Mouse (Mus musculus) intestine, embryonic 16.5 days (tissue): Measurements from ENCODE around the gene Flii. TPM values are rescaled to one million over a fixed set of nuclear protein-coding genes. Genes with fewer than 3 reads are reported as not detected.

ENCODE experiments used
- ATAC-seq: fragments of 200-750 bp; cut with Nextera tagmentation; 2 replicates; pipeline ENCODE4 v1.8.0; 2017; ENCODE audit warnings: moderate TSS enrichment, moderate library complexity
- H3K27ac ChIP-seq: fragments of 300-500 bp; sonication (generic); 2 replicates; pipeline ENCODE4 v1.5.1; 2014; ENCODE audit warnings: mild to moderate bottlenecking, low read length
- H3K27me3 ChIP-seq: fragments of 300-500 bp; sonication (generic); replicated peaks from 2 replicates; pipeline ENCODE4 v1.6.1; 2014; ENCODE audit warnings: low read length, control low read depth, mixed read lengths; ENCODE audit not compliant: control insufficient read depth, insufficient read depth
- H3K36me3 ChIP-seq: fragments of 300-500 bp; sonication (generic); 2 replicates; pipeline ENCODE4 v1.6.1; 2014; ENCODE audit warnings: low read length, control low read depth; ENCODE audit not compliant: control insufficient read depth, insufficient read depth
- H3K4me1 ChIP-seq: fragments of 300-500 bp; sonication (generic); 2 replicates; pipeline ENCODE4 v1.6.1; 2014; ENCODE audit warnings: low read length, control low read depth, mixed read lengths; ENCODE audit not compliant: control insufficient read depth, insufficient read depth
- H3K4me2 ChIP-seq: fragments of 300-500 bp; sonication (generic); 2 replicates; pipeline ENCODE4 v1.6.1; 2014; ENCODE audit warnings: low read depth, low read length, control low read depth
- H3K4me3 ChIP-seq: fragments of 300-500 bp; sonication (generic); 2 replicates; pipeline ENCODE4 v1.5.1; 2014; ENCODE audit warnings: mild to moderate bottlenecking, low read length
- H3K9ac ChIP-seq: fragments of 300-500 bp; sonication (generic); 2 replicates; pipeline ENCODE4 v1.6.1; 2014; ENCODE audit warnings: low read depth, low read length
- H3K9me3 ChIP-seq: fragments of 300-500 bp; sonication (generic); 2 replicates; pipeline ENCODE4 v1.6.1; 2016; ENCODE audit warnings: low read length, control low read depth; ENCODE audit not compliant: control insufficient read depth
- WGBS: fragments of 180-500 bp; shearing (Covaris S2); extraction: QIAGEN DNeasy Blood & Tissue Kit; methylation state at CpG from one replicate; pipeline ENCODE4 v1.1.7; 2014; 5-methylcytosine and 5-hydroxymethylcytosine counted together
- microRNA-seq: library from miRNA; unstranded; fragments of <30 nt; microRNA quantifications from one replicate; pipeline ENCODE4, GENCODE M21; 2016
- polyA plus RNA-seq: library from polyadenylated mRNA; unstranded; fragments of >200 nt; fragmentation: Nextera tagmentation; extraction: Ambion mirVana; gene quantifications from 2 replicates; pipeline ENCODE4 v1.2.1, GENCODE M21; 2015

The Flii gene
- polyA plus RNA-seq, 1 experiment from 2014 or later, result 81.3 TPM

- Histone ChIP-seq H3K4me1 (peaks cover 19% of the 10 kb centered on the region), H3K9me3 (no peaks in the 10 kb centered on the region), H3K4me2 (peak within 1 kb of the TSS; percentile 87), H3K4me3 (peak within 1 kb of the TSS; percentile 91), H3K27ac (peak within 1 kb of the TSS; percentile 77), H3K9ac (peak within 1 kb of the TSS; percentile 94), H3K36me3 (peaks cover 1% of the 10 kb centered on the region; the same call in 1 of the 2 replicates), H3K27me3 (no peaks in the 10 kb centered on the region)
- under 1% methylated on average over 56 of the region's 73 CpGs for WGBS
- peak; percentile 90 for ATAC-seq
Observed at GRCm38 (mm10) chr11:60699524-60700075, 27.5 kb downstream of the Flii start, which contains the start of gene Llgl1. Gene Llgl1, plus strand, starts transcription at chr11:60699723.

DNA sequence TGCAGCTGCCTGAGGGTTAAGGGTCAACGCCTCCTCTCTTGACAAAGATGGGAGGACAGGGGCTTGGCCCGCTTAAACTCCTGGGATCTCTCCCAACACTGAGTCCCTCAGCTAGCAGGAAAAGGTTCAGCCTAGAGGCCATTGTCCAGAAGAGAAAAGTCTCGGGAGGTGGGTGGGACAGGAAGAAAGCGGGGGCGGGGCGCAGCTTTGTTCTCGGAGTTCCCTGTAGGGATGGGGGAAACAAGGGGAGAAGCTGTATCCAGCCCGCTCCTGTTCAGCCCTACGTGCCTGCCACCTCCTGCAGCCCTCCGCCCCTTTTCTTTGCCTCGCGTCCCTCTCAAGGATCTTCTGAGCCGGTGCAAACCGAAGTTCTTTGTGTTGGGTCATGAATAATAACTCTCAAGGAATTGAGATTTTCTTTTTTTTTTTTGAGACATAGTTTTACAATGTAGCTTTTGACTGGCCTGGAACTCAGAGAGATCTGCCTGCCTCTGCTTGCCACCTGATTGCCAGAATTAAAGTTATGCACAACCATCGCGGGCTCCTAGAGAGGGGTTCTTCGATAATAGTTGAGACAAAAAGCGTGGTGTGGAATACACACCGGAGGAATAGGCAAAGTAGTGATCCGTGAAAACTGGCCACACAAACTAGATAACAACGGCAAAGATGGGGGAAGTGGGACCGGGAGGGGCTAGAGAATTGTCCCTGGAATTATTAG, 28.1 kb downstream of the Flii start:
- Histone ChIP-seq H3K4me2 (peak overlapping the region; percentile 60), H3K27ac (peak overlapping the region; percentile 77), H3K27me3 (no peaks in the 10 kb centered on the region), H3K9me3 (no peaks in the 10 kb centered on the region), H3K9ac (peak overlapping the region; percentile 94), H3K36me3 (no peaks in the 10 kb centered on the region), H3K4me1 (peaks cover 19% of the 10 kb centered on the region), H3K4me3 (peak overlapping the region; percentile 91)
- peak; percentile 45 for ATAC-seq
- WGBS, result 3% methylated on average over 22 of the region's 22 CpGs

DNA sequence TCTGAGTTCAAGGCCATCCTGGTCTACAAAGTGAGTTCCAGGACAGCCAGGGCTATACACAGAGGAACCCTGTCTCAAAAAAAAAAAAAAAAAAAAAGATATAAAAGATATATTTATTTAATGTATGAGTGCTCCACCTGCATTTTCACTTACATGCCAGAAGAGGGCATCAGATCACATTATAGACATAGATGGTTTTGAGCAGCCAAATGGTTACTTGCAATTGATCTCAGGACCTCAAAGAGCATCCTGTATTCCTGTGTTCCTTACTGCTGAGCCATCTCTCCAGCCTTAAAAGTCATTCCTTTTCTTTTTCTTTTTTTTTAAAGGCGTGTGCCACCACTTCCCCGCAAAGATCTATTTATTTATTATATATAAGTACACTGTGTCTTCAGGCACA, 29.5 kb downstream of the Flii start:
- no peaks in the 10 kb centered on the region for H3K36me3 ChIP-seq
- H3K27me3 ChIP-seq, result no peaks in the 10 kb centered on the region
- H3K4me2 ChIP-seq, result no peak overlapping the region
- no peak for ATAC-seq
- no peak overlapping the region for H3K4me3 ChIP-seq
- H3K9ac ChIP-seq, result no peak overlapping the region
- peaks cover 16% of the 10 kb centered on the region for H3K4me1 ChIP-seq
- H3K9me3 ChIP-seq, result no peaks in the 10 kb centered on the region
- H3K27ac ChIP-seq, result no peak overlapping the region
- 68% methylated on average over 2 of the region's 2 CpGs for WGBS

- no peak overlapping the region for H3K4me3 ChIP-seq
- H3K27me3 ChIP-seq, result no peaks in the 10 kb centered on the region
- H3K9ac ChIP-seq, result no peak overlapping the region
- no peak overlapping the region for H3K27ac ChIP-seq
- H3K36me3 ChIP-seq, result no peaks in the 10 kb centered on the region
- ATAC-seq, result no peak
- no peak overlapping the region for H3K4me2 ChIP-seq
- WGBS, result 79% methylated on average over 1 of the region's 1 CpGs
- peaks cover 14% of the 10 kb centered on the region for H3K4me1 ChIP-seq
- no peaks in the 10 kb centered on the region for H3K9me3 ChIP-seq
Observed at GRCm38 (mm10) chr11:60696165-60696564, 30.9 kb downstream of the Flii start.

Small RNA genes lying within 50 kb of the gene (microRNA-seq; reads per million reads assigned to microRNA genes)
- gene Mir5100, result 1.8 reads per million

Other genes with a start within 250 kb of the Flii start
- 25.9 and 33.0 TPM in 2 replicates for gene Alkbh5, start 190.9 kb downstream of the Flii start, polyA plus RNA-seq
- gene Llgl1, start 27.5 kb downstream of the Flii start, polyA plus RNA-seq, result 30.3 TPM in 2 replicates
- 9.8 and 10.7 TPM in 2 replicates for gene Mief2, start 1.1 kb upstream of the Flii start, polyA plus RNA-seq
- 9.2 and 10.4 TPM in 2 replicates for gene Top3a, start 50.1 kb upstream of the Flii start, polyA plus RNA-seq
- gene Smcr8, start 50.3 kb upstream of the Flii start, polyA plus RNA-seq, result 5.9 and 7.5 TPM in 2 replicates
- 112 and 126 TPM in 2 replicates for gene Shmt1, start 84.5 kb upstream of the Flii start, polyA plus RNA-seq
- gene Dhrs7b, start 103.4 kb upstream of the Flii start, polyA plus RNA-seq, result 70.8 and 71.3 TPM in 2 replicates
- 67.4 and 74.7 TPM in 2 replicates for gene Tmem11, start 152.0 kb upstream of the Flii start, polyA plus RNA-seq
- 10.8 and 13.0 TPM in 2 replicates for gene Natd1, start 187.5 kb upstream of the Flii start, polyA plus RNA-seq
- gene Map2k3, start 204.8 kb upstream of the Flii start, polyA plus RNA-seq, result 172 and 174 TPM in 2 replicates